Mouse (Mus musculus) heart, embryonic 12.5 days (tissue): ENCODE data around the gene Dync1h1. TPM values are rescaled to one million over a fixed set of nuclear protein-coding genes. Genes with fewer than 3 reads are reported as not detected.

ENCODE experiments used
- ATAC-seq: fragments of 200-750 bp; cut with Nextera tagmentation; 2 replicates; pipeline ENCODE4 v1.8.0; 2017; ENCODE audit warnings: moderate TSS enrichment, moderate library complexity; ENCODE audit not compliant: insufficient number of reproducible peaks, low FRiP score
- H3K27ac ChIP-seq: fragments of 300-500 bp; sonication (generic); 2 replicates; pipeline ENCODE4 v1.5.1; 2016; ENCODE audit warnings: mild to moderate bottlenecking, moderate library complexity; ENCODE audit not compliant: poor library complexity, severe bottlenecking
- H3K27me3 ChIP-seq: fragments of 300-500 bp; sonication (generic); replicated peaks from 2 replicates; pipeline ENCODE4 v1.6.1; 2016; ENCODE audit warnings: mild to moderate bottlenecking, moderate library complexity
- H3K36me3 ChIP-seq: fragments of 300-500 bp; sonication (generic); 2 replicates; pipeline ENCODE4 v1.6.1; 2016; ENCODE audit warnings: mild to moderate bottlenecking, moderate library complexity
- H3K4me1 ChIP-seq: fragments of 300-500 bp; sonication (generic); replicated peaks from 2 replicates; pipeline ENCODE4 v1.6.1; 2016; ENCODE audit warnings: mild to moderate bottlenecking
- H3K4me2 ChIP-seq: fragments of 300-500 bp; sonication (generic); 2 replicates; pipeline ENCODE4 v1.6.1; 2016; ENCODE audit warnings: mild to moderate bottlenecking, moderate library complexity
- H3K4me3 ChIP-seq: fragments of 300-500 bp; sonication (generic); 2 replicates; pipeline ENCODE4 v1.5.1; 2016; ENCODE audit warnings: mild to moderate bottlenecking
- H3K9ac ChIP-seq: fragments of 300-500 bp; sonication (generic); 2 replicates; pipeline ENCODE4 v1.6.1; 2016; ENCODE audit warnings: mild to moderate bottlenecking, moderate library complexity
- H3K9me3 ChIP-seq: fragments of 300-500 bp; sonication (generic); replicated peaks from 2 replicates; pipeline ENCODE4 v1.6.1; 2016; ENCODE audit warnings: mild to moderate bottlenecking, moderate library complexity
- WGBS: fragments of 180-500 bp; shearing (Covaris S2); methylation state at CpG from one replicate; pipeline ENCODE4 v1.1.7; 2016; 5-methylcytosine and 5-hydroxymethylcytosine counted together
- polyA plus RNA-seq: library from polyadenylated mRNA; unstranded; fragments of >200 nt; fragmentation: Nextera tagmentation; extraction: Ambion mirVana; gene quantifications from 2 replicates; pipeline ENCODE4 v1.2.1, GENCODE M21; 2016

The Dync1h1 gene
- 48.2 and 61.5 TPM in 2 replicates for polyA plus RNA-seq

DNA sequence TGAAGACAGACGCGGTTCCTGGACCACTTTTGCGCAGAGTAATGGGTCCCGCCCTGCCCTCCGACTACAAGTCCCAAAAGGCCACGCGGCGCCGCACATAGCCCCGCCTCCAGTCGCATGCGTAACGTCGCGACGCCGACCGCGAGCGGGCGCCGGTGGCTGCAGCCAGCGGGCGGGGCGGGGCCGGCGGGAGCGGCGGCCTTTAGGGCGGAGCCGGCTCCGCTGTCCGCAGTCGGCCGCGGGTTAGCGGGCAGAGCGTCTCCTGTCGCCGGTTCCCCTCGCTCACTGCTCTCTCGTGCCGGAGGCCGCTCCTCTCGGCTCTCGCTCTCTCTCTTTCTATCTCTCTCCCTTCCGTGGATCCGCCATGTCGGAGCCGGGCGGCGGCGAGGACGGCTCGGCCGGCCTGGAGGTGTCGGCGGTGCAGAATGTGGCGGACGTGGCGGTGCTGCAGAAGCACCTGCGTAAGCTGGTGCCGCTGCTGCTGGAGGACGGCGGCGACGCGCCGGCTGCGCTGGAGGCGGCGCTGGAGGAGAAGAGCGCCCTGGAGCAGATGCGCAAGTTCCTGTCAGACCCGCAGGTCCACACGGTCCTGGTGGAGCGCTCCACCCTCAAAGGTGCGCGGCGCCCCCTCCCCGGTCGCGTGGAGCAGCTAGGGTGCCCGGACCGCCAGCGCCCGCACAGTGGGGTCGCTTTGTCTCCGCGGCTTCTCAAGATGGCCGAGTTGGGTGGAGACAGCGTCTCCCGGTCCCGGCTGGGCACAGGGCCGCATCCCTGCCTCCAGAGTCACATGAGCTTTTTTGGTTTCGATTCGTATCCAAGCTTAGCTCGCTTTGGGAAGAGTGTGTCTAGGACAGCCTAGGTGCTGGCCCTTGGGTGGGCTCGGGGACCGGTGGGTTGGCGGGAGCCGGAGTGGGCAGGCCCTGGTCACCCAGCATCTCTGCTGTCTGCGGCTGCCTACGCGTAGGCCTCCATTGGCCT, at the start of gene Dync1h1:
TSS of gene Dync1h1 (plus strand) at position 212 of the 978 bp plus-strand sequence.
- H3K9me3 ChIP-seq = no peaks in the 10 kb centered on the region
- WGBS = under 1% methylated on average over 101 of the region's 105 CpGs
- H3K4me3 ChIP-seq = peak within 1 kb of the TSS; percentile 99
- peak within 1 kb of the TSS; percentile 99 for H3K27ac ChIP-seq
- H3K36me3 ChIP-seq = no peaks in the 10 kb centered on the region
- H3K4me1 ChIP-seq = peaks cover 26% of the 10 kb centered on the region
- peak within 1 kb of the TSS; percentile 99 for H3K9ac ChIP-seq
- peaks cover 9% of the 10 kb centered on the region for H3K27me3 ChIP-seq
- peak; percentile 97 for ATAC-seq
- H3K4me2 ChIP-seq = peak within 1 kb of the TSS; percentile 88

DNA sequence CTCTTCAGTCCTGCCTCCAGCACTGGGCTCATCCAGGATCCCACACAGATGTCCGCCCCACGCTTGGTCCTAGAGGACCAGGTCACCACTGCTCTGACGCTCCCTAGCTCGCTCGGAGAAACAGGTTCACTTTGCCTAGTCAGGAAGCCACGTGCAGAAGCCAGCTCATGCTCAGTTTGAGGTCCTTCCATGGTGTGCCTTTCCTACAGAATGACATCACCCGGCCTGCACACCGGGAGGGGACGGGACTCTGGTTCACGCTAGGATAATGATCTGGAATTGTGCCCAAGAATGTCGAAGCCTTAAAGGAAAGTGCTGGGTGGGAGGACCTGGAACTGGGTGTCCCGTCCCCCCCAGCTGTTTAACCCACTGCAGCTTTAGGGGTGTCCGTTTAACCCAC, 49.1 kb upstream of the Dync1h1 start:
- WGBS = 74% methylated on average over 13 of the region's 13 CpGs
- H3K9ac ChIP-seq = no peak overlapping the region
- no peak overlapping the region for H3K4me2 ChIP-seq
- H3K27me3 ChIP-seq = no peaks in the 10 kb centered on the region
- no peak overlapping the region for H3K27ac ChIP-seq
- no peak for ATAC-seq
- H3K4me1 ChIP-seq = 0 out of 2 replicates have a peak, but pooled peaks cover 6% of the 10 kb centered on the region
- H3K9me3 ChIP-seq = no peaks in the 10 kb centered on the region
- peaks cover 88% of the 10 kb centered on the region for H3K36me3 ChIP-seq
- H3K4me3 ChIP-seq = no peak overlapping the region

DNA sequence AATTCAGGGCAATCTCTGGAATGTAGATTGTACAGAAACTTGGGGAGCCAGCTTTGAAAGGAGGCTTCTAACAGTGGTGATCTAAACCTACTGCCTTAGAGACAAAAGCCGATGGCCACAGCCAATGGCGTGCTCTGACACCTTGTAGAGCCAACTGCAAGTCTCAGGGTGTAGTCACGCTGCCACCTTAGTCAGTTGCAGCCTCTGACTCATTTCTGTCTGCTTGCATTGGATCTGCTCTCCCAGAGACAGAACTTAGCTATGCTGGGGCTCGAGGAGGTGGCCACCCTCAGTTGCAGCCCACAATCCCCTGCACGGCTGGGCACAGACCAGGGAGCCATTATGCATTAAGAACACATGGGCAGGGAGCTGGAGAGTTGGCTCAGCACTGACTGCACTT, 47.9 kb upstream of the Dync1h1 start:
- no peak overlapping the region for H3K4me2 ChIP-seq

DNA sequence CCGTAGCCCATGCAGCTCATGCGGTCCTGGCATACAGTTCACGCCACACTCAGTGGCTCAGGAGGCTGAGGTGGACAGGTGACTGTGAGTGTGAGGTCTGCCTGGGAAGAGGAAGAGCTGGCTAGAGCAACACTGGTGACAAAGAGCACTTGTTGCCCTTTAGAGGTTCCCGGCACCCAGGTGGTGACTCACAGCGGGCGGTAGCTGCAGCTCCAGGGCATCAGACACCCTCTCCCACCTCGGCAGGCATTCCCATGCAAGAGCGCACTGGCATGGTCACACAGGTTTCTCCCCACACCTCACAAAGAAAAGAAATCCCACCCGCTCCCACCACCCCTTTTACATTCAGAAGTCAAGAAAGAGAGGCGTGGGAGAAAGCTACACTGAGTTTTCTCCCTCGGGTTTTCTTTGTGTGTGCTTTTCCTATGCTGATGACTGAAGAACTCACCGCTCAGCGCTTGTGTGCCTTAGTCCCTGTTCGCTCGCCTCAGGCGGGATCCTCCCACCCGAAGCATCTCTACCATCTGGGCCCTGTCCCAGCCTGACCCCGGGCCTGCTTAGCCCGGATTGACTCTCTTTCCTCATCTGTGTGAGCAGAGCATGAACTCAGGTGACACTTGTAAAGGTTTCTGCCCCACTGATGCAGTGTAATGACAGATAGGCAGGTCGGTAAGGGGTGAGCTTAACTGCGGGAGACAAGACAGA, 45.6 kb upstream of the Dync1h1 start:
- no peak overlapping the region for H3K27ac ChIP-seq
- no peaks in the 10 kb centered on the region for H3K4me1 ChIP-seq
- no peak overlapping the region for H3K9ac ChIP-seq
- H3K27me3 ChIP-seq = no peaks in the 10 kb centered on the region
- no peak for ATAC-seq
- peaks cover 97% of the 10 kb centered on the region for H3K36me3 ChIP-seq
- no peaks in the 10 kb centered on the region for H3K9me3 ChIP-seq
- 89% methylated on average over 21 of the region's 21 CpGs for WGBS
- H3K4me3 ChIP-seq = no peak overlapping the region
- H3K4me2 ChIP-seq = no peak overlapping the region

More for the DNA sequence above, 47.9 kb upstream of the Dync1h1 start:
- Histone ChIP-seq H3K4me3 (no peak overlapping the region), H3K4me1 (0 out of 2 replicates have a peak, but pooled peaks cover 6% of the 10 kb centered on the region), H3K9me3 (no peaks in the 10 kb centered on the region), H3K36me3 (peaks cover 91% of the 10 kb centered on the region), H3K9ac (no peak overlapping the region), H3K27ac (no peak overlapping the region), H3K27me3 (no peaks in the 10 kb centered on the region)
- no peak for ATAC-seq
- WGBS = 88% methylated on average over 5 of the region's 5 CpGs

DNA sequence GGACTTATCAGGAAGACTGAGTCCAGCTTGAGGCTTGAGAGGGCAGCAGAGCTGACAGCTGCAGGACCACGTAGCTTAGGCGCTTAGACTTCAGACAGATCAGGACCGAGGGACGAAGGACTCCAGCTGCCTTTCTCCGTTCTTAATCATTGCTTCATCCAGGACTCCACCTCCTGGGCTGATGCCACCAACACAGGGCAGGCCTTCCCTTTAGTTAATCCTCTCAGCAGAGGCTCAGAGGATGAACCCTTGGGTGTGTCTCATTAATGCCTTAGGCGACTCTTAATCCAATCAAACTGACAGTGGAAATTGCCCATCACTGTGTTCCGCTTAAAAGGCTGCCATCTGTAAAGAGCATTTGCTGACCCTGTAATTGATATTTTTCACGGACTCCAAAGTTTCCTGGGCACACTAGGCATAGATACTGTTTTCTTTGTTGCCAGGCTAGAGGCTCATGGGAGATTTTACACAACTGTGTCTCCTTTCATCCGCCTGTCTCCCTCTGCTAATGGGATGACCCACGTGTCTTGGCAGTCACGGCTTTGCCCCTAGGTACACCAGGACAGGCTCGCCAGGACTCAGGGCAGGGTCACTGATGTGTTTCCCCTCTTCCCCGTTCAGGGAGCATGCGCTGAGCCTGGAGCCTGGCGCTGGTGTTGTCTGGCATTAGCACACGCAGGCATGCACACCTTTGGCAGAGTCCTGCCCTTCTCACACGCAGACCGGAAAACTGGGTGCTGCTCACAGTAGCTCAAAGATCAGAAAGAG, 44.2 kb upstream of the Dync1h1 start:
- Histone ChIP-seq H3K9me3 (no peaks in the 10 kb centered on the region), H3K27me3 (no peaks in the 10 kb centered on the region), H3K9ac (no peak overlapping the region), H3K4me2 (no peak overlapping the region), H3K27ac (no peak overlapping the region), H3K4me3 (no peak overlapping the region), H3K4me1 (no peaks in the 10 kb centered on the region), H3K36me3 (peaks cover 98% of the 10 kb centered on the region)
- ATAC-seq = no peak
- WGBS = 87% methylated on average over 18 of the region's 18 CpGs

DNA sequence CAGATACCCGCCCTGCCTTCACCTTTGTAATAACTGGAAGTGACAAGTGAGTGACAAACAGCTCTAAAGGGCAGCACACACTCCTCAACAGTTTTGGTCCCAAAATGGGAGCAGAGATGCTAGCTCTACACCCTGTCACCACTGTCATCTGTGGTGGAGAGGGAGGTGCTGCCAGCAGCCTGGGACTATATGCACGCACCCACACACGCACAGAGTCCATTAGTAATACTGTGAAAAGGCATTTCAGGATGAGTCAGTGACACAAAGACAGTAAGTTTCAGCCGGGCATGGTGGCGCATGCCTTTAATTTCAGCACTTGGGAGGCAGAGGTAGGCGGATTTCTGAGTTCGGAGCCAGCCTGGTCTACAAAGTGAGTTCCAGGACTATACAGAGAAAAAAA, 43.1 kb upstream of the Dync1h1 start:
- H3K4me3 ChIP-seq = no peak overlapping the region
- H3K36me3 ChIP-seq = peaks cover 97% of the 10 kb centered on the region
- H3K9me3 ChIP-seq = no peaks in the 10 kb centered on the region
- no peaks in the 10 kb centered on the region for H3K27me3 ChIP-seq
- H3K9ac ChIP-seq = no peak overlapping the region
- no peak for ATAC-seq
- H3K4me2 ChIP-seq = no peak overlapping the region
- H3K27ac ChIP-seq = no peak overlapping the region
- WGBS = 94% methylated on average over 7 of the region's 7 CpGs
- no peaks in the 10 kb centered on the region for H3K4me1 ChIP-seq

DNA sequence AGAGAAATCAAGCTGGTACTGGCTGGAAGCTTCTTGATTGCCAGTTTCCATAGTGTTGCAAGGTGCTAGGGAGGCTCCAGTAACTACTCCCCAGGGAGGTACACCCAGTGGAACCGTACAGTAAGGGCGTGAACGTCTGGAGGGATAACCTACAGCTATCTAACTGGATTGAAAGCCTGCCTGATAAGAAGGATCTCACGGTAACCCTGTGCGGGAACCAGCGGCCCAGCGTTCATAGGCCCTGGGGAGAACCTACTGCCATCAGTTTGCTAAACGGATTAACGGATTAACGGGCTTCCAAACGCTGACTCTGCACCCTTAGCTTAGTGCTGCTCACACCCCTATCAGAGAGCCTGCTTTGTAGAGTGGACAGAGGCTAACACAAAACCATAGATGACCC, 37.9 kb upstream of the Dync1h1 start:
- Histone ChIP-seq H3K9ac (no peak overlapping the region), H3K4me3 (no peak overlapping the region), H3K27me3 (no peaks in the 10 kb centered on the region), H3K4me1 (no peaks in the 10 kb centered on the region), H3K4me2 (no peak overlapping the region), H3K9me3 (no peaks in the 10 kb centered on the region), H3K27ac (no peak overlapping the region), H3K36me3 (peaks cover 97% of the 10 kb centered on the region)
- WGBS = 70% methylated on average over 11 of the region's 11 CpGs
- no peak for ATAC-seq

DNA sequence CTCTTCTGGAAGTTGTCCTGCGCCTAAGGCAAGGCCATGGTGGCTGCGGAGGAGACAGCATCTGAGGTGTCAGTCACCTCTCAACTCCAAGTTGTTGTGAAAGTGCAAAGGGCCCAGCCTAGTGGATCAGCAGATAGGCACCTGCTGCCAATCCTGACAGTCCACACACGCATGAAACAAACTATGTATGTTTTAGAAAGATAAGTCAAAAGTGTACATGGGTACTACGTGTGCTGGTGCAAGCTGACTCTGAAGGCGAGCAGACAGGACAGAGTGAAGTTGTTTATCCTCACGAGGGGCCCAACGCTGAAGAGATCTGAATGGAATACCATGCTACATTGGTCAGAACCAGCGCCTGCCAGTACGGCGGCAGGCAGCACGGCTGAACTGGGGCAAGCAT, 36.4 kb upstream of the Dync1h1 start:
- ATAC-seq = no peak
- no peaks in the 10 kb centered on the region for H3K9me3 ChIP-seq
- no peak overlapping the region for H3K27ac ChIP-seq
- H3K27me3 ChIP-seq = no peaks in the 10 kb centered on the region
- H3K36me3 ChIP-seq = peaks cover 93% of the 10 kb centered on the region
- no peak overlapping the region for H3K4me2 ChIP-seq
- H3K4me1 ChIP-seq = no peaks in the 10 kb centered on the region
- no peak overlapping the region for H3K9ac ChIP-seq
- 90% methylated on average over 11 of the region's 11 CpGs for WGBS
- no peak overlapping the region for H3K4me3 ChIP-seq

DNA sequence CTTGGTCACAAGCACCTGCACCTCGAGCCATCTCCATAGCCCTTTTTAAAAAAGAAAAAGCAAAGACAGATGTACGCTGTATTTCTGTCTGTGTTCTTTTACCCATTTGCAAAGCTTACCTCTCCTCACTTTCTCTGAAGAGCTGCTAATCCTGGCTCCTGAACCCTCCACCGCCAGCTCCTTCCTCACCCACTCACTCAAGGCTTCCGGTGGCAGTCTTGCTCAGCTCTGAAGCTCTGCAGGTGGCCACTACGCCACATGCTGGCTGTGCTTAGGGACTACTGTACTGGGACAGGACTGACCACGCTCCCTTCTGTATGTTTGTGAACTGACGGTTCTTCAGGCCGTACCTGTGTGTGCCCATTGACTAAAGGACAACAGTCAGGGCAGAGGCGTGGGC, 34.9 kb upstream of the Dync1h1 start:
- no peak for ATAC-seq
- H3K9me3 ChIP-seq = no peaks in the 10 kb centered on the region
- H3K27ac ChIP-seq = no peak overlapping the region
- no peak overlapping the region for H3K4me3 ChIP-seq
- no peaks in the 10 kb centered on the region for H3K27me3 ChIP-seq
- H3K36me3 ChIP-seq = peaks cover 92% of the 10 kb centered on the region
- H3K4me1 ChIP-seq = no peaks in the 10 kb centered on the region
- no peak overlapping the region for H3K9ac ChIP-seq
- WGBS = 92% methylated on average over 9 of the region's 9 CpGs
- no peak overlapping the region for H3K4me2 ChIP-seq

DNA sequence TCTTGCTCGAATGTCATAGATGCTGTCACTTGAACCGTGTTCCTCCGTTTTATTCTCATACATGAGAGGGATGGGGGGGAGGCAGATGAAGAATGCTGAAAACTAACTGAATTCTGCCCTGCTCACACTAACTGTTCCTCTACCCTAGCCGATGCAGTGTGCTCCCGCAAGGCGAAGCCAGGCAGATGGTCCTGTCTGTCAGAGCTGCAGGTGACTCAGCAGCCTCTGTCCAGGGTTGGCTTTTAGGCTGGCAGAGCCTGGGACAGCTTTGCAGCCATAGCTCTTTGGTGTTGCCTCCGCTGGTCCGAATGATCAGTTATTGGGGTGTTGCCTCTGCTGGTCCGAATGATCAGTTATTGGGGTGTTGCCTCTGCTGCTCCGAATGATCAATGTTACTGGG, 30.2 kb upstream of the Dync1h1 start:
- Histone ChIP-seq H3K4me2 (no peak overlapping the region), H3K9ac (no peak overlapping the region), H3K27me3 (no peaks in the 10 kb centered on the region), H3K4me1 (no peaks in the 10 kb centered on the region), H3K27ac (no peak overlapping the region), H3K4me3 (no peak overlapping the region), H3K36me3 (peaks cover 93% of the 10 kb centered on the region), H3K9me3 (no peaks in the 10 kb centered on the region)
- ATAC-seq = no peak
- 93% methylated on average over 10 of the region's 10 CpGs for WGBS

DNA sequence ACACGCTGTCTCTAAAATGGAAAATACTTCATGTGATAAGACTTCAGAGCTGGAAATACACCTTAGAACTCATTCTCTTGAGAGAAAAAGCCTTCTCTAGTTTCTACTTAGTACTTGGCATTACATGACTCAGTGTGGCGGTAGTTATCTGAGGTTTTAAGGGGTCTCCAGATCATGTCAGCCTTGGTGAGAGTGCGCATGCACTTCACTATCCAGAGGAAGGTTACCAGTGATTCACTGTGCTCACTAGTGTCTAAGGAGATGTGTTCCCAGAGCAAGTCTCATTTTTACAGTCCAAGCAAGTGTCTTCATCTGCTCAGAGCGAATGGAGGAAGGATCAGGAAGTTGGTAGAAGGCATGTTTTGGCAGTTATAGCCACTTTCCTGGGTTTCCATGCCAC, 28.9 kb upstream of the Dync1h1 start:
- H3K4me3 ChIP-seq = no peak overlapping the region
- H3K36me3 ChIP-seq = peaks cover 83% of the 10 kb centered on the region
- H3K4me1 ChIP-seq = no peaks in the 10 kb centered on the region
- no peak for ATAC-seq
- no peak overlapping the region for H3K27ac ChIP-seq
- no peaks in the 10 kb centered on the region for H3K27me3 ChIP-seq
- H3K9ac ChIP-seq = no peak overlapping the region
- 92% methylated on average over 4 of the region's 4 CpGs for WGBS
- no peaks in the 10 kb centered on the region for H3K9me3 ChIP-seq
- no peak overlapping the region for H3K4me2 ChIP-seq
